Mouse (Mus musculus) forebrain, embryonic 16.5 days (tissue): ENCODE data around the gene Usp54. TPM values are rescaled to one million over a fixed set of nuclear protein-coding genes. Genes with fewer than 3 reads are reported as not detected.

Experiments
- ATAC-seq: fragments of 200-750 bp; cut with Nextera tagmentation; 2 replicates; pipeline ENCODE4 v1.8.0; 2017; ENCODE audit warnings: mild to moderate bottlenecking, moderate library complexity
- H3K27ac ChIP-seq: fragments of 300-500 bp; sonication (generic); 2 replicates; pipeline ENCODE4 v1.5.1; 2014; ENCODE audit warnings: low read length, control low read depth
- H3K27me3 ChIP-seq: fragments of 300-500 bp; sonication (generic); replicated peaks from 2 replicates; pipeline ENCODE4 v1.6.1; 2014; ENCODE audit warnings: low read length; ENCODE audit not compliant: control insufficient read depth, insufficient read depth
- H3K36me3 ChIP-seq: fragments of 300-500 bp; sonication (generic); 2 replicates; pipeline ENCODE4 v1.6.1; 2014; ENCODE audit not compliant: control insufficient read depth, insufficient read depth
- H3K4me1 ChIP-seq: fragments of 300-500 bp; sonication (generic); replicated peaks from 2 replicates; pipeline ENCODE4 v1.6.1; 2014; ENCODE audit warnings: low read length; ENCODE audit not compliant: control insufficient read depth, insufficient read depth
- H3K4me2 ChIP-seq: fragments of 300-500 bp; sonication (generic); 2 replicates; pipeline ENCODE4 v1.6.1; 2014; ENCODE audit warnings: mild to moderate bottlenecking, low read length, control low read depth
- H3K4me3 ChIP-seq: fragments of 300-500 bp; sonication (generic); replicated peaks from 2 replicates; pipeline ENCODE4 v1.5.1; 2014; ENCODE audit warnings: mild to moderate bottlenecking, low read length, control low read depth
- H3K9ac ChIP-seq: fragments of 300-500 bp; sonication (generic); replicated peaks from 2 replicates; pipeline ENCODE4 v1.6.1; 2014; ENCODE audit warnings: low read depth, low read length, control low read depth
- H3K9me3 ChIP-seq: fragments of 300-500 bp; sonication (generic); 2 replicates; pipeline ENCODE4 v1.6.1; 2016; ENCODE audit warnings: low read length; ENCODE audit not compliant: control insufficient read depth
- WGBS: fragments of 180-500 bp; shearing (Covaris S2); extraction: QIAGEN DNeasy Blood & Tissue Kit; methylation state at CpG from one replicate; pipeline ENCODE4 v1.1.7; 2014; 5-methylcytosine and 5-hydroxymethylcytosine counted together
- polyA plus RNA-seq: library from polyadenylated mRNA; unstranded; fragments of >200 nt; fragmentation: Nextera tagmentation; extraction: Ambion mirVana; gene quantifications from 2 replicates; pipeline ENCODE4 v1.2.1, GENCODE M21; 2015

Gene Usp54
- polyA plus RNA-seq, 1 experiment from 2014 or later, result 11.1 TPM

DNA sequence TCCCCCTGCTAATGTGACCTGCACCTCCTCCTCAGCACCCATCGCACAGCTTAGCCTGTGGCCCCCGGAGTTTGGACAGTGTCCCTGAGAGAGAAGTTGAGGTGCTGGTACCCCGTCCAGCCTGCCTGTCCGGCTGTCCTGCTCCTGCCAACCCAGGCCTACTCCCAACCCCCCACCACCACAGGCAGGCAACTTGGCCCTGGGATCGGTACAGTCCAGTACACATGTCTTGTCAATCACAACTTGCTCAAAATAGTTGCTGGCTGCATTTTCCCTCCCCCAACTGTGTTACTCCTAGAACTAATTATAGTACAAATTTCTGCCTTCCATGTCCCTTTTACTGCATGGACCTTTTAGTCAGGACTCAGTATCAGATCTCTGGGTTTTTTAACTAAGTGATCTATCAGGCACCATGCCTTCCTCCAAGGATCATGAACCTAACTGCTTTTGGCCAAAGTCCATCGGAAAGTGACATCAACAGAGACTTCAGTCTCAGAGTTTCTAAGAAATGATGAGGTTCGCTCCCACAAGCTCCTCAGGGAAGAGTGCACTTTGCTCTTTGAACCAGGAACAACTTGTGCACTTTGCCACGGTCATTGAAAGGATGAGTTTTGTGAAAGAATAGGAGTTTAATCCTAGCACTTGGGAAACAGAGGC is 27.4 kb upstream of the Usp54 start, which contains the start of gene Synpo2l:
Gene Synpo2l, minus strand, starts transcription at position 201 of the 657 bp plus-strand sequence.
- Histone ChIP-seq H3K27me3 (peaks cover 6% of the 10 kb centered on the region), H3K4me2 (no peak within 1 kb of the TSS), H3K4me1 (no peaks in the 10 kb centered on the region; the same call in 1 of the 2 replicates), H3K9me3 (no peaks in the 10 kb centered on the region), H3K36me3 (no peaks in the 10 kb centered on the region), H3K27ac (no peak within 1 kb of the TSS), H3K4me3 (no peak within 1 kb of the TSS), H3K9ac (no peak within 1 kb of the TSS)
- 86% methylated on average over 8 of the region's 8 CpGs for WGBS
- no peak for ATAC-seq

GRCm38 (mm10) chr14:20667469-20667868 is 26.6 kb upstream of the Usp54 start:
- Histone ChIP-seq H3K36me3 (no peaks in the 10 kb centered on the region), H3K4me2 (no peak overlapping the region), H3K9ac (no peak overlapping the region), H3K4me3 (no peak overlapping the region), H3K27ac (no peak overlapping the region), H3K9me3 (no peaks in the 10 kb centered on the region), H3K4me1 (no peaks in the 10 kb centered on the region; the same call in 1 of the 2 replicates), H3K27me3 (peaks cover 6% of the 10 kb centered on the region)
- ATAC-seq, result no peak
- WGBS, result 68% methylated on average over 1 of the region's 1 CpGs

GRCm38 (mm10) chr14:20664436-20664835 is 23.6 kb upstream of the Usp54 start:
- Histone ChIP-seq H3K4me1 (peaks cover 10% of the 10 kb centered on the region), H3K27ac (no peak overlapping the region), H3K36me3 (no peaks in the 10 kb centered on the region), H3K4me3 (no peak overlapping the region), H3K4me2 (no peak overlapping the region), H3K27me3 (no peaks in the 10 kb centered on the region), H3K9ac (no peak overlapping the region), H3K9me3 (no peaks in the 10 kb centered on the region)
- WGBS, result 33% methylated on average over 3 of the region's 3 CpGs
- no peak for ATAC-seq

DNA sequence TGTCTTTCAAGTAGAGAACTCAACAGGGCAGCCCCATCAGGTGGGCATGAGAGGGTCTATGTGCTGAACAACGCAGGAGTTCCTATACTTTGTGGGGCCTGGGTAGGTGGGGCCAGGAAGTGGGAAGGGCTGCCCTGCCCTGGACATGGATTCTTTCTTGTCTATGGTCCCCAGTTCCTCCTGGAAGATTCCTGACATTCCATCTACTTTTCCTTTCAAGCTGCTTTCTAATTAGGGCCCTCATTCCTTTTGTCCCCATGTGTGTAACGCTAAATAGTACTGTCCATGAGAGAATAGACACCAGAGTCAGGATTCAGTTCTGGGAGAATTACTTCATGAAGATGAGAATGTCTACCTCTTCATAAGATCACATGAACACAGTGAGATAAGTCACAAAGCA is 22.7 kb upstream of the Usp54 start:
- no peaks in the 10 kb centered on the region for H3K36me3 ChIP-seq
- no peak overlapping the region for H3K27ac ChIP-seq
- H3K4me2 ChIP-seq, result no peak overlapping the region
- no peak for ATAC-seq
- H3K4me3 ChIP-seq, result no peak overlapping the region
- WGBS, result 59% methylated on average over 2 of the region's 2 CpGs
- peaks cover 10% of the 10 kb centered on the region for H3K4me1 ChIP-seq
- no peaks in the 10 kb centered on the region for H3K9me3 ChIP-seq
- H3K27me3 ChIP-seq, result no peaks in the 10 kb centered on the region
- no peak overlapping the region for H3K9ac ChIP-seq

DNA sequence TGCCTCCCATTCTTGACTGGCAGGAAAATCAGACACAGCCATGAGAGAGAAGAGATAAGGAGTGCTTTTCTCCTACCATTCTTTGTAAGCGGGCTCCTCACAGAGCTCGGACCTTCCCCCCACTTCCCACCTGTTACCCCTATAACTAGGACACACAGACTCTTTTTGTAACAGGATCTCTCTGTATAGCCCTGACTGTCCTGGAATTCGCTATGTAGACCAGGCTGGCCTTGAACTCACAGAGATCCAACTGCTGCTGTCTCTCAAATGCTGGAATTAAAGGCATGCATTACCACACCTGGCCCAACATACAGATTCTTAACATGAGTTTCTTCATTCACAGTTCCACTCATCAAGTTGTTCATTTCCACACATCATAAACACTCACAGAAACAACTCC is 21.9 kb upstream of the Usp54 start:
- Histone ChIP-seq H3K9me3 (no peaks in the 10 kb centered on the region), H3K4me3 (no peak overlapping the region), H3K9ac (no peak overlapping the region), H3K4me1 (peaks cover 10% of the 10 kb centered on the region), H3K27me3 (no peaks in the 10 kb centered on the region), H3K4me2 (no peak overlapping the region), H3K36me3 (no peaks in the 10 kb centered on the region), H3K27ac (no peak overlapping the region)
- 95% methylated on average over 3 of the region's 3 CpGs for WGBS
- no peak for ATAC-seq

DNA sequence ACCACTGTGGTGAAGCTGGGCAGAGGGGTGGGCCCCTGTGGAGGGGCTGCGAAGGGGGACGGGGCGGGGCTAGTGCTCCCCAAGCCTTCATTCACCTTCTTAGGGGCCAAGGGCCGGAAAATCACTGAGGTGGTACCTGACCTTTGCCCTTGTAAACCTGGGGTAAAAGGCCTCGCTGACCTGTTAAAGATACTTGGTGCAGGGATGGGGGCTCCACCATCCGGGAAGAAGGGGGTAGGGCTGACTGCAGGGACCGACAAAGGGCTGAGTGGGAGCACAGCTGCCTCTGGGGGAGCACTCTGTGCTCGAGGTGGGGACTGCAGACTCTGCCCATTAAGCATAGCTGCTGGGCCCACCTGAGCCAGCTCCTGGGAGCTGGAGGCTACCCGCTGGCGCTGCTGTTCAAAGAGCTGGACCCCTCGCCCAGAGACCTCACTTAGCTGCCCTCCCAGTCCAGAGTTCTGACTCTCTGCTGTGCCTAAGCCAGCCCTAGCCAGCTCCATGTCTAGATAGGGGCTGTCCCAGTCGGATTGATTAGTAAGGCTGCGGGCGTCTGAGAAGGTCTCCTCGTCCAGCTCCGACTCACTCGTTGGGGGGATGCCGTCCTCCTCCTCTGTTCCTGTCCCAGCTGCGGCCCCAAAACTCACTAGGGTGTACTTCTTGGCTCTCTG is 20.9 kb upstream of the Usp54 start:
- Histone ChIP-seq H3K9me3 (no peaks in the 10 kb centered on the region), H3K4me3 (peak overlapping the region; percentile 72), H3K4me2 (peak overlapping the region; percentile 92), H3K27me3 (no peaks in the 10 kb centered on the region), H3K4me1 (peaks cover 10% of the 10 kb centered on the region), H3K9ac (peak overlapping the region; percentile 83), H3K36me3 (no peaks in the 10 kb centered on the region), H3K27ac (peak overlapping the region; percentile 71)
- ATAC-seq, result peak; percentile 43; the same call in 1 of the 2 replicates
- WGBS, result 8% methylated on average over 19 of the region's 19 CpGs

GRCm38 (mm10) chr14:20660827-20661660 is 20.2 kb upstream of the Usp54 start:
- peak; percentile 88 for ATAC-seq

DNA sequence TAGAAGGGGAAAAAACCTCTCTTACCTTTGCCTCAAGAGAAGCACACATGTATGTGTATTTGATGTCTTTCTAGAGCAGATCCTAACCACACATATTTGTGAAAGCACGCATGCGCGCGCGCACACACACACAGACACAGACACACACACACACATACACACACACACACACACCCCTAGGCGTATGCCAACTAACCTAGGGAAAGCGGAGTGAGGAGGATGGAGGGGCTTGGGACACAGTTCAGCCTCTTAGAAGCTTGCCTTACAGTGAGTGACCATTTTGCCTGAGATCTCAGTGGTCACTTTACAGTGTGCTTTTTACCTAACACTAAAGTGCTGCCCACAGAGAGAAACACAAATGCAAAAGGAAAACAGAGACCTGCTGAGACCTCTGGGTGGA is 18.8 kb upstream of the Usp54 start:
- Histone ChIP-seq H3K27ac (no peak overlapping the region), H3K4me1 (peaks cover 10% of the 10 kb centered on the region), H3K9ac (no peak overlapping the region), H3K27me3 (no peaks in the 10 kb centered on the region), H3K4me3 (no peak overlapping the region), H3K9me3 (no peaks in the 10 kb centered on the region), H3K4me2 (no peak overlapping the region), H3K36me3 (no peaks in the 10 kb centered on the region)
- ATAC-seq, result no peak
- WGBS, result 94% methylated on average over 7 of the region's 7 CpGs

More at GRCm38 (mm10) chr14:20660827-20661660, 20.2 kb upstream of the Usp54 start:
- Histone ChIP-seq H3K4me1 (peaks cover 10% of the 10 kb centered on the region), H3K4me3 (peak overlapping the region; percentile 72), H3K9me3 (no peaks in the 10 kb centered on the region), H3K36me3 (no peaks in the 10 kb centered on the region), H3K27me3 (no peaks in the 10 kb centered on the region), H3K4me2 (peak overlapping the region; percentile 92), H3K27ac (peak overlapping the region; percentile 71), H3K9ac (peak overlapping the region; percentile 83)
- under 1% methylated on average over 52 of the region's 52 CpGs for WGBS

DNA sequence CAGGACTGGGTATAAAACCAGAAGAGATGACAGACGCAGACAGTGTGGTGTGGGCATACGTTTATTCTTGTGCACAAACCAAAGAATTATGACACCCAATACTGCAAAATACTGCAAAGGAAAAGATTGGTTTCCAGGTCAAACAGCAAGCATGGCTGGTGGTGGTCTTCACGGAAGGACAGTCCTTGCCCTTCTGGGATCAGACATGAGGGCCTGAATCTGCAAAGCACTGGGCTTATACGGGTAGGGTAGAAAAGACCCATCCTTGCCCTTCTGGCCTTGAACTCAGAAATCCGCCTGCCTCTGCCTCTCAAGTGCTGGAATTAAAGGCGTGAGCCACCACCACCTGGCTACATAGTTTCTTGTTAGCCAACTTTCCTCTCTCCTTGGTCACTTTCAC is 18.0 kb upstream of the Usp54 start:
- Histone ChIP-seq H3K27me3 (no peaks in the 10 kb centered on the region), H3K9me3 (no peaks in the 10 kb centered on the region), H3K4me2 (no peak overlapping the region), H3K27ac (no peak overlapping the region), H3K4me1 (peaks cover 10% of the 10 kb centered on the region), H3K36me3 (no peaks in the 10 kb centered on the region), H3K9ac (no peak overlapping the region), H3K4me3 (no peak overlapping the region)
- WGBS, result 92% methylated on average over 6 of the region's 6 CpGs
- ATAC-seq, result no peak
